Mouse (Mus musculus) cerebellum, adult 18-20 months (tissue): ENCODE data around the gene Gm43738.

Experiments used
- DNase-seq, 2 experiments: peaks; one replicate each; pipeline ENCODE4 v3.0.0; 2021

Gm43738 gene

DNA sequence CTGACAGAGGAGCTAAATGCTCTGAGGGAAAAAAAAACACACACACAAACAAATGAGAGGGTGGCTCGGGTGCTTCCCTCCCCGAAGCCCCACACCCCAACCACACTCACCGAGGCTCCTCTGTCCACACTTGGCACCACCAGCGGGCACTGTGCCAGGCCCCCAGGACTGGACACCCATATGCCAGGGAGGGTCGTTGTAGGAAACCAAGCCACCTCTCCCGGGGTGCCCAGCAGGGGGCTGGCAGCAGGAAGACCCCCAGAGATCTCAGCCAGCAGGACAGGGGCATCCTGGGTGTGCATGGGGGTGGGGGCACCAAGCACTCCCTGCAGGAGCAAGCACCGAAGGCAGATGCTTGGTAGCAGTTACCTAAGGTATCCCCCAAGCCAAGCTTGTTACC, at the start of gene Gm43738:
Gene Gm43738 (minus strand): TSS at position 289 of the 400 bp plus-strand sequence.
- DNase-seq, result peak; percentile 29 to 54

GRCm38 (mm10) chr3:89148567-89148966, 47.7 kb upstream of the Gm43738 start:
- DNase-seq, result no peak

- no peak for DNase-seq
These were observed 47.0 kb upstream of the Gm43738 start for GRCm38 (mm10) chr3:89147979-89148311.

DNA sequence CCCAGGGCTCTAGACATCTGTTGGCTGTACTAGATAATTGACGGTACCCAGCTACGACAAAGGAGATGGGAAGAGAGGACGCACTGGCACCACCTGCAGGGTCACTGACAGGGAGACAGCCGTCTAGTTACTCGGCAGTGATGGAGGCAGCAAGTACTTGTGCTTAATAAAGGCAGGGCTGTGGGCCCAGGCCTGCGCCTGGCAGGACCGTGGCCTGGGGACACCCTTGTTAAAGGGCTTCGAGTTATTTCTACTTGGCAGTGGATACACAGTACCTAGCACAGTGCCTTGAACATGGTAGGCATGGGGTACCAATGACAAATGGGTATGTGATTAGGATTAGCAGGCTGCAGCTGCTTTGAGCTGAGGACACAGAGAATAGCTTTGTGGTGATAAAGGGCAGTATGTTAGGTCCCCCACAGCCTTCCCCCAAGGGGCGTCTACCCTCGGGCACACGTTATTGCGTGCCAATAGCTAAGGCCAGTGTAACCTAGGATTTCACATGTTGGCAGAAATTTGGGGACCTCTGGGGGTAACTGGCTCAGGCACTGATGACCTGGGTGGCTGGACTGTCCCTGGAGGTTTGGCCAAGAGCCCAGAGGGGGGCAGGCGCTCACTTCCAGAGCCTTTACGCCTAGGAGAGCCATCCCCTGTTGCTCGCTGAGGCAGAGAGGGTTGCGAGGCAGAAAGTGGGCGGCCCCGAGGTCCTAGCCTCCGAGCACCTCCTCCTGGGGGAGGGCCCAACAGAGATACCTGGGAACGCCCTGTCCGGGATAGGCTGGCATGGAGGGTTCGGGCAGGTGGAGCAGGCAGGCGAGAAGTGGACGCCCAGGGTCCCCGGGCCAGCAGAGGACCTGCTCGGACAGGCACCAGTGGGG, 46.4 kb upstream of the Gm43738 start:
- DNase-seq, result peak; percentile 15 to 27

DNA sequence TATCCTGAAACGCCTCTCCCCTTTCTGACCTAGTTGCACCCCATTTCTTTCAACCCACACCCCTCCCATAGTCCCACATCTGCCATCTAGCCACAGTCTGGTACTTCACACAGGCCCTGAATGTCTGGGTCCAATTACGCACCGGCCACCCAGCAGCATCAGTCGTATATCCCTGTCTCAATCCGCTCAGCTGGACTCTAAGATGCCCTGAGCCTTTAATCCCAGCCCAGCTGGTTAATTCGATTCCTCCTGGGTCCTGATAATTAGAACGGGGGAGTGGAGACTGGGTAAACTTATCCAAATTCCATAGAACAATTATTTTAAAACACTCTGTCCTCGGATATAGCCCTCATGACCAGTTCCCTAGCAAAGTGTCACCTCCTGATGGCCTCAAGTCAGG, 44.7 kb upstream of the Gm43738 start:
- no peak for DNase-seq

- no peak for DNase-seq
These were observed 43.9 kb upstream of the Gm43738 start for GRCm38 (mm10) chr3:89144821-89145220.

GRCm38 (mm10) chr3:89136365-89136764, 35.5 kb upstream of the Gm43738 start:
- DNase-seq, result no peak

DNA sequence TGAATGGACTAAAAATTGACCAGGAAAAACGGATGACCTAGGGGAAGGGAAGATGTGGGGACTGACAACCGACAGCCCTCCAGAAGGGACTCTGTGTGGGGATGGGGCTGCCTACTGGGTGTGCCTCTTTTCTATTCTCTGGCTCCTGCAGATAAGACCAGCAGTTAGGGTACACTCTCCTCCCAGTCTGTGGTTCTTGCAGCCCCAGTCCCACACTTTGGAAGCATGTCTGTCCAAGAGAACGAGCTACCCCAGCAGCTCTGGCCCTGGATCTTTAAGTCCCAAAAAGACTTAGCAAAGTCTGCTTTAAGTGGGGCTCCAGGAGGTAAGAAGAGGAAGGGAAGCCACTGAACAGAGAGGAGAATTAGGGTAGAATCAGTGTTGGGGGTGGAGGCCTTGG, 35.1 kb upstream of the Gm43738 start, which contains the start of gene Pklr:
Gene Pklr (plus strand): TSS at position 185 of the 400 bp plus-strand sequence.
- DNase-seq, result no peak

GRCm38 (mm10) chr3:89133752-89134151, 32.9 kb upstream of the Gm43738 start:
- no peak for DNase-seq

GRCm38 (mm10) chr3:89133063-89133450, 32.2 kb upstream of the Gm43738 start:
- DNase-seq, result no peak

- DNase-seq, result peak; percentile 64 to 67
These were observed 31.6 kb upstream of the Gm43738 start for GRCm38 (mm10) chr3:89132285-89133062.

DNA sequence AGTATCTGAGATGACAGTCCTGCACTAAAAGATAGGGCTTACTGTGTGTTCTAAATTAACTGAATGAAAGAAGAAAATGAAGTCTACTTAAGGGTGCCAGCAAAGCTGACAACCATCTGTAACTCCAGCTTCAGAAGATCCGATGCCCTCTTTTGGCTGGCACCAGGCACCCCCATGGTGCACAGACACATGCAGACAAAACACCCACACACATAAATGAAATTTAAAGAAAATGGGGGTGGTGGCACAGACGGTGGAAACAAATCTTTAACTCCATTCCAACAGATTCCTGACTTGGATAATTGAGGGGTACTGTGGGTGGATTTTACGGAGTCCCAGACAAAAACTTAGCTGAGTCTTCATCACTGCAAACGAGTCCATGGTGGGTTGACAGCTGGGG, 30.9 kb upstream of the Gm43738 start:
- no peak for DNase-seq

DNA sequence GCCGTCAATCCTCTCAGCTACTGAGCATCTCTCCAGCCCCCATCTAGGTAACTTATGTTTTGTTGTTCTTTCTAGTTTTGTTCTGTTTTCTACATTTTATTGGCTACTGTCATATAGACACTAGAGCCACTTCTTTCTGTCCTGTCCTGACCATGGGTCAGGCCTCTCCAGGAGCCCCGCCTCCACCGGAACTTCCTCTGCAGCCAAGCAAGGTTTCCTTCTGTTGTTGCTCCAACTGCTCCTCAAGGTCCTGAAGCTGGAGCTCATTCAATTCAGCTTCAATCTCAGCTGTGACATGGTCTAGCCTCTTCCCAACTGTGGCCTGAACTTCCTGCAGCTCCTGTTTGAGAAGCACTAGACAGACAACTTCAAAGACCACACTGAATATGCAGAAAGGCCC, 29.0 kb upstream of the Gm43738 start:
- DNase-seq, result no peak

GRCm38 (mm10) chr3:89125981-89126380, 25.1 kb upstream of the Gm43738 start:
- DNase-seq, result no peak

DNA sequence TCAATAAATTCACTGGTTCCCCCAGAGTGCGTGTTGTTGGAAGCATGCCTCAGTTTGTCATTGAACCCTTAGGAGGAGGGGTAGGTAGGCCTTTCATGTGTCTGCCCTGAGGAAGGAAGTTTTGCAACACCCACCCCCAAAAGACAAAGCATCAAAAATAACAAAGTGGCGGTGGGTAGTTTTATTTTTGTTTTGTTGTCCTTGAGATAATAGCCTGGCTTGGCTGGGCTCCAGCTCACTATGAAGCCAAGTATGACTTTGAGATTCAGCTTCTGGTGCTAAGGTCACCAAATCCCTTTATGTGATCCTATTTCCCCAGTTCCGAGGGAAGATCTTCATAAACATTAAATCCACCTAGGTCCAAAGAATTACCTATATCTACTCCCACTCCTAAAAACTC, 23.3 kb upstream of the Gm43738 start:
- no peak for DNase-seq

DNA sequence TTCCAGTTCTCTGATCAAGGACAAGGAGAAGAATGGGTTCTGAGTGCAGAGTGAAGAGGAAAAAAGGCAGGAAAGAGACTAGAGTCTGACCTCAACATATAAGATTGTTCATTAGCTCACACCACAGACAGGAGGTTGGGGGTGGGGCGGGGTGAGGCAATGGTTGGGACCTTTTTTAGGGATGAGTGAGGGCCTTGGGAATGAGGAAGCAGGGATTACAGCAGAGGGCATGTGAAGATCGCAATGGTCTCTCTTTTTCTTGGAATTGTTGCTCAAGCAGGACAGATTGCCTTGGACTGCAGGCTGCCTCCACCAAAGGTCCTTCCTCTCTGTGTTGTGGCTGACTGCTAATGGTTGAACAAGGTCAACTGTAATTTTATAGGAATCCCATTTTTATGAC, 22.4 kb upstream of the Gm43738 start:
- no peak for DNase-seq

GRCm38 (mm10) chr3:89115522-89115921, 14.6 kb upstream of the Gm43738 start:
- peak in 1 of 2 experiments; percentile 39 for DNase-seq

- DNase-seq, result no peak
These were observed 12.2 kb upstream of the Gm43738 start for GRCm38 (mm10) chr3:89113058-89113457.

DNA sequence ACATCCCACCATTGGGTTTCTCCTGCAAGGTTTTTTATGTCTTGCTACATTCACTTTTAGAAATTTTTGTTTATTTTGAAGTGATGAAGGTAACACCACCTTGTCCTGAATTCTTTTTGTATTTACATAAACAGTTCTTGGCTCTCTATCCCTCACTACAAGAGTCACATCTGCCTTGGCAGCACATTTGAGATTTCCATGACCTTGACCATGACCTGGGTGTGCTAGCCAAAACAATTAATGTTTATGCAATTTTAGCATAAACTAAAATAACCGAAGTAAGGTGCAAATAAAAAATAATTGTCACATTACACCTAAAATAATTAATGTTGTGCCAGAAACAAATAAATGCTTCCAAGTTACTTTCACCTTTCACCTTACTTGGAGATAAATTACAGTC, 7.2 kb upstream of the Gm43738 start:
- no peak for DNase-seq

DNA sequence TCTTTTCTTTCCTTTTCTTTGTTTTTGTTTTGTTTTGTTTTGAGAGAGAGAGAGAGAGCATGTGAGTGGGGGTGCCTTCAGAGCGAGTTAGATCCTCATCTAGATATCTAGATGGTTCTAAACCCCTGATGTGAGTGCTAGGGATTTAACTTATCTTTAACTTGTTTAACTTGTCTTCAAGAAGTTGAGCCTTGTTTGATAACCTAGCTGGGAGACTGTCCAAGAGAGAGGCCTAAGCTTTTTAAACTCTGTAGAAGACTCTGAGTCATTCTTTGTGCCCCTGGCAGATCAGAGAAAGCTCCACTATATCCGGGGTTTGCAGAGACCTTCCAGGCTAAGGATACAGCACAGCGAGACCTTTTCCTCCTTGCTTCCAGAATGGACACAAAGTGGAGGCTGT, 6.6 kb upstream of the Gm43738 start:
- DNase-seq, result no peak

DNA sequence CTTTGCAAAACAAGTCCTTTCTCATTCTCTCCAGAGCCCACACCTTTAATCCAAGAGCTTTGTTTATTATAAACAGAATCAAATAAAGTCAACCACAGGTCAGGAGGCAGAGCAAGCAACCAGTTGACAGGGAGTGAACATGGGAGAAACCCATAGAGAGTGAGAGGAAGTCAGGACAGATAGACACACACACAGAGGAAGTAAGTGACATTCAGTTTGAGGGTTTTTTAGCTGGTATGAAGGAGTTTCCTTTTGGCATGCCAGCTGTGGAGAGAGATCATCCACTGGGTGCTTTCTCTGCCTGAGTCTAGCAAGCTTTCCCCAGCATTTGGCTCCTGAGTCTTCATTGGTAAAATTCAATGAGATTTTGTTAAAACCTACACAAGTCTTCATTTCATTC, 6.0 kb upstream of the Gm43738 start:
- no peak for DNase-seq

DNA sequence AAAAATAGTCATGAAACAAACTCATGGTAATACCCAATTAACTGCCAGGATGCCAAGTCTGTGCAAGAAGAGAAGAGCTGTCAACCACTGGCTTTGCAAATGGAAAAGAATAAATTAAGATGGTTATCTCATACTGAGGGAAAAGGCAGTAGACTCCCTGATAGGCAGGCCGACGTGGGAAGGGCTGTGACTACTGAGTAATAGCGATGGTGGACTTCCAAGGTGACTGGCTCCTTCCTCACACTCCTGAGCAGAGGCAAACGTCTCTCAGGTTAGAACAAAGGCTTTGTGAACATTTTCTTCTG, 2.3 kb upstream of the Gm43738 start:
- no peak for DNase-seq

DNA sequence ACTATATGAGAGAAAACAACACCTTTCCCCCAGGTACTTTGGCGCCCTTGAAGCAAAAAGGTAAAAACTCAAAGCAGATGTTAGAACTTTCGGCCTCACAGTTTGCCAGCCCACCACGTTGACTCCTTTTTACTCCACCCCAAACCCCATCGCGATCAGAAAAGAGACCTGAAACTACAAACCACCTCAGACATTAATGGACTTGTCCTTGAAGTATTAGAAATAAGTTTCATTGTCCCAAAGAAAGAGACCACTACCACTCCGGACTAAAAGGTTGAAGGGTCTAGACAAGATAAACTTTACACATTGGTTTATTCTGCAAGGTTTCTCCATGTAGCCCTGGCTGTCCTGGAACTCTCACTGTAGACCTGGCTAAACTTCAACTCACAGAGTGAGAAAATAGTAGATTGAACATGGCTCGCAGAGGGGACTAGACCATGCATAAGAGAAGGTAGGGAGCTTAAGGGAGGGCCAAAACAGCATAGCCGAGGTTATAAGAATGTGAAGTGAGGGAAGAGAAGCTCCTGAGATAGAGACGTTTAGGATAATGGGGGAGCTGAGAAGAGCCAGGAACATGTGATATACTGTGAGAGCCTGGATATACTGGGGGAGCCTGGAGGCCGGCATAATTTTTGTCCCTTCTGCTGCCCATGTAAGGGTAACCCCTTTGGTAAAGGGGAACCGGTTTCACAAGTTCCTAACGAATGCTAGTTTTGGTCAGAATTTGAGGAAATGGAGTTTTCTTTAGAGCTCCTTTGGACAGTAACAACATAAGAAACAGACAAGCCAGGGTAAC, 1.8 kb upstream of the Gm43738 start:
- DNase-seq, result no peak
